Mouse (Mus musculus) liver, embryonic 11.5 days (tissue): Measurements from ENCODE around the gene Dlg2. TPM values are rescaled to one million over a fixed set of nuclear protein-coding genes. Genes with fewer than 3 reads are reported as not detected.

ENCODE experiments used
- ATAC-seq: fragments of 200-750 bp; cut with Nextera tagmentation; replicated peaks from 2 replicates; pipeline ENCODE4 v1.8.0; 2017; ENCODE audit warnings: moderate number of reproducible peaks, mild to moderate bottlenecking, moderate TSS enrichment, moderate library complexity; ENCODE audit not compliant: low FRiP score
- DNase-seq: peaks from one replicate; pipeline ENCODE4 v3.0.0-alpha.2; 2017; ENCODE audit warnings: low spot score
- H3K27ac ChIP-seq: fragments of 300-500 bp; sonication (generic); 2 replicates; pipeline ENCODE4 v1.5.1; 2014; ENCODE audit warnings: mild to moderate bottlenecking, low read depth, low read length, control low read depth
- H3K27me3 ChIP-seq: fragments of 300-500 bp; sonication (generic); replicated peaks from 2 replicates; pipeline ENCODE4 v1.6.1; 2014; ENCODE audit warnings: low read length, mixed read lengths; ENCODE audit not compliant: control insufficient read depth, insufficient read depth
- H3K36me3 ChIP-seq: fragments of 300-500 bp; sonication (generic); 2 replicates; pipeline ENCODE4 v1.6.1; 2014; ENCODE audit warnings: mild to moderate bottlenecking, low read length, moderate library complexity, mixed read lengths; ENCODE audit not compliant: control insufficient read depth, insufficient read depth
- H3K4me1 ChIP-seq: fragments of 300-500 bp; sonication (generic); replicated peaks from 2 replicates; pipeline ENCODE4 v1.6.1; 2014; ENCODE audit warnings: low read length, mixed read lengths; ENCODE audit not compliant: control insufficient read depth, insufficient read depth
- H3K4me2 ChIP-seq: fragments of 300-500 bp; sonication (generic); 2 replicates; pipeline ENCODE4 v1.6.1; 2014; ENCODE audit warnings: mild to moderate bottlenecking, control low read depth, moderate library complexity
- H3K4me3 ChIP-seq: fragments of 300-500 bp; sonication (generic); 2 replicates; pipeline ENCODE4 v1.5.1; 2014; ENCODE audit warnings: low read depth, low read length, control low read depth
- H3K9ac ChIP-seq: fragments of 300-500 bp; sonication (generic); 2 replicates; pipeline ENCODE4 v1.6.1; 2014; ENCODE audit warnings: low read depth, low read length, control low read depth
- H3K9me3 ChIP-seq: fragments of 300-500 bp; sonication (generic); 2 replicates; pipeline ENCODE4 v1.6.1; 2016; ENCODE audit warnings: low read length, inconsistent platforms, mixed read lengths; ENCODE audit not compliant: control insufficient read depth
- WGBS: fragments of 180-500 bp; shearing (Covaris S2); extraction: QIAGEN DNeasy Blood & Tissue Kit; methylation state at CpG from one replicate; pipeline ENCODE4 v1.1.7; 2014; 5-methylcytosine and 5-hydroxymethylcytosine counted together
- polyA plus RNA-seq: library from polyadenylated mRNA; unstranded; fragments of >200 nt; fragmentation: Nextera tagmentation; extraction: Ambion mirVana; gene quantifications from 2 replicates; pipeline ENCODE4 v1.2.1, GENCODE M21; 2014

The Dlg2 gene
- polyA plus RNA-seq, 1 experiment from 2014 or later = 0.96 TPM

GRCm38 (mm10) chr7:92323710-92324109 is 1847.2 kb downstream of the Dlg2 start:
- Histone ChIP-seq H3K9ac (no peak overlapping the region), H3K27ac (no peak overlapping the region), H3K36me3 (no peaks in the 10 kb centered on the region), H3K4me3 (no peak overlapping the region), H3K9me3 (no peaks in the 10 kb centered on the region), H3K4me1 (no peaks in the 10 kb centered on the region), H3K4me2 (no peak overlapping the region), H3K27me3 (no peaks in the 10 kb centered on the region)
- WGBS = 42% methylated on average over 4 of the region's 4 CpGs
- ATAC-seq (no peak), DNase-seq (no peak)

DNA sequence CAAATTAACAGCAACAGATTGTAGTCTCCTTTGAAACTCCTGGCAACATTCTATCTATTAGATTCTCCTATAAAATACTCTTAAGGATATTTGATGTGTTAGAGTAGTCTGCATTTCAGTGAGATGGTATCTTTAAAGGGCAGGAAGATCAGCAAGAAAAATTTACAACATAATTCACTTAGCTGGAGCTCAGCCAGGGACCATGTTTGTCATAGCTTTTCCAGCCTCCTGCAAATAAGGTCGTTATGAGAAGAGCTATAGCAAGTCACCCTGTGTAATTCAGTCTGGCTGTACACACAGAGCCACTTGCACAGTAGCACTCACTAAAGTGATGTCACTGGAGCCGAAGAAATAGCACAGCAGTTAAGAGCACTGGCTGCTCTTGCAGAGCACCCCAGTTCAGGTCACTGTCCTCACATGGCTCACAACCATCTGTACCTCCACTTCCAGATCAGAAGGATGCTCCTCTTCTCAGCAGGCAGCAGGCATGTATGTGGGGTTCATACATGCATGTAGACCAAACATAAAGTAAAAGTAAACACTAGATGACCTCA is 1850.9 kb downstream of the Dlg2 start:
- WGBS = 63% methylated on average over 2 of the region's 2 CpGs
- H3K9ac ChIP-seq = no peak overlapping the region
- no peak for DNase-seq
- no peak for ATAC-seq
- no peaks in the 10 kb centered on the region for H3K9me3 ChIP-seq
- H3K4me1 ChIP-seq = no peaks in the 10 kb centered on the region
- H3K4me2 ChIP-seq = no peak overlapping the region
- no peak overlapping the region for H3K4me3 ChIP-seq
- H3K36me3 ChIP-seq = no peaks in the 10 kb centered on the region
- no peak overlapping the region for H3K27ac ChIP-seq
- no peaks in the 10 kb centered on the region for H3K27me3 ChIP-seq

GRCm38 (mm10) chr7:92333220-92333898 is 1856.9 kb downstream of the Dlg2 start:
- Histone ChIP-seq H3K36me3 (no peaks in the 10 kb centered on the region), H3K4me1 (no peaks in the 10 kb centered on the region), H3K4me2 (no peak overlapping the region), H3K9me3 (no peaks in the 10 kb centered on the region), H3K27me3 (no peaks in the 10 kb centered on the region), H3K4me3 (no peak overlapping the region), H3K27ac (no peak overlapping the region), H3K9ac (no peak overlapping the region)
- DNase-seq (no peak), ATAC-seq (no peak)
- WGBS = 81% methylated on average over 5 of the region's 5 CpGs

GRCm38 (mm10) chr7:92356542-92356941 is 1880.1 kb downstream of the Dlg2 start:
- H3K36me3 ChIP-seq = no peaks in the 10 kb centered on the region
- H3K9ac ChIP-seq = no peak overlapping the region
- ATAC-seq = no peak
- H3K27me3 ChIP-seq = no peaks in the 10 kb centered on the region
- H3K4me3 ChIP-seq = no peak overlapping the region
- no peaks in the 10 kb centered on the region for H3K4me1 ChIP-seq
- H3K9me3 ChIP-seq = no peaks in the 10 kb centered on the region
- DNase-seq = no peak
- no peak overlapping the region for H3K27ac ChIP-seq
- no peak overlapping the region for H3K4me2 ChIP-seq
- 68% methylated on average over 3 of the region's 3 CpGs for WGBS

- Histone ChIP-seq H3K9me3 (no peaks in the 10 kb centered on the region), H3K4me1 (no peaks in the 10 kb centered on the region), H3K4me2 (no peak overlapping the region), H3K27me3 (no peaks in the 10 kb centered on the region), H3K9ac (no peak overlapping the region), H3K4me3 (no peak overlapping the region), H3K36me3 (no peaks in the 10 kb centered on the region), H3K27ac (no peak overlapping the region)
- WGBS = 69% methylated on average over 3 of the region's 3 CpGs
- DNase-seq (no peak), ATAC-seq (no peak)
These were observed 1886.9 kb downstream of the Dlg2 start for GRCm38 (mm10) chr7:92363386-92363785.

DNA sequence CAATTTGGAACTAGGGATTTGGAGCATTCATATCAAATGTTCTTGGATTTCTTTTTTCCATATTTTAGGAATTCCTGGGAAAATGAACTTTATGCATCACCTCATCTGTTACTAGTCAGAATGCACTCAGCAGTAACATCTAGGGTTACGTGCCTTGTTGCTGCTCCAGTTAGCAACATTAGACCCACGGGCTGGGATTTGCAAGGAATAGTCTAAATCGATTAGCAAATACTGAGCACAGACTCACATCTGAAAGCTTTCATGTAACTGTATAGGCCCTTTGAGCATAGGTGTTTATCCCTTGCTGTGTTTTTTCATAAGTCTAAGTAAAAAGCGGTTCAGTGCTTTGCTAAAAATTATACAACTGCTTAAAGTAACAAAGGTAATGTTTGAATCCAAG is 1887.3 kb downstream of the Dlg2 start:
- Histone ChIP-seq H3K4me3 (no peak overlapping the region), H3K27me3 (no peaks in the 10 kb centered on the region), H3K9me3 (no peaks in the 10 kb centered on the region), H3K27ac (no peak overlapping the region), H3K4me1 (no peaks in the 10 kb centered on the region), H3K9ac (no peak overlapping the region), H3K4me2 (no peak overlapping the region), H3K36me3 (no peaks in the 10 kb centered on the region)
- ATAC-seq (no peak), DNase-seq (no peak)
- 76% methylated on average over 4 of the region's 4 CpGs for WGBS

DNA sequence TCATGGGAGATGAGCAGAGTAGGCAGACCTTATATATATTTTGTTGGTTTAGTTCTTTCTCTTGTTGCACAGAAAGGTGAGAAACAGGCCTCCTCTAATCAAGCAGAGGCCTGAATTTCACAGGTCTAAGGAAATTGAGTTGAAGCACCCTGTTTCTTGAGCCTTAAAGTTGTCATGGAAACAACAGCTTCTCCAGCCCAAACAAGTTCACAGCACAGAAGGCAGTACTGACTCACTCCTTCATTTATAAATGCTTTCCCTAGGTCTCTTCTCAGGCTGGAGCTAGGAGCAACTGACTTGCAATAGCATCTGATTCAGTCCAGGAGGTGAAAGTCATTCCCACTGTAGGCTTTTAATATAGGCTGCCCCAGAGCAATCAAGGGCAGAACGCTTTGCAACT is 1890.6 kb downstream of the Dlg2 start:
- no peak for DNase-seq
- H3K9me3 ChIP-seq = no peaks in the 10 kb centered on the region
- H3K4me2 ChIP-seq = no peak overlapping the region
- H3K4me3 ChIP-seq = no peak overlapping the region
- no peaks in the 10 kb centered on the region for H3K4me1 ChIP-seq
- H3K36me3 ChIP-seq = no peaks in the 10 kb centered on the region
- WGBS = 81% methylated on average over 1 of the region's 1 CpGs
- H3K27ac ChIP-seq = no peak overlapping the region
- H3K27me3 ChIP-seq = no peaks in the 10 kb centered on the region
- H3K9ac ChIP-seq = no peak overlapping the region
- ATAC-seq = no peak

GRCm38 (mm10) chr7:92370521-92370920 is 1894.0 kb downstream of the Dlg2 start:
- no peak overlapping the region for H3K4me3 ChIP-seq
- no peak for DNase-seq

DNA sequence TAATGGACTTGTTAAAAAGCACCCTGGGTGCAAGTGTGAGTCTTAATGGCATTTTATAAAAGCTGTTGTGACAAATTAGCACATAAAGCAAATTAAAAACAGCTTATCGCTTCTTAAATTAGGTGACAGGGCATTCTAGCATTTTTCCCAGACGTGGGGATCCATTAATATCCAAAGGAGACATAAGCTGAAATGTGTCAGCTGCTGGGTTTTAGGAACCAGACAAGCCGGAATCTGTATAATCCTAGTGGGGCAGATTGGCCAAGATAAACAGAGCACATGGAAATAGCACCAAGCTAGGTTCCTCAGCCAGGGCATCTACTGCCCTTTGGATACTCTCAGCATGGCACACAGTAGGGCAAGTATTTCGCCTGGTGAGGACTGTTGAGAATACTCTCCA is 1895.2 kb downstream of the Dlg2 start:
- Histone ChIP-seq H3K4me3 (no peak overlapping the region), H3K36me3 (no peaks in the 10 kb centered on the region), H3K27ac (no peak overlapping the region), H3K4me2 (no peak overlapping the region), H3K4me1 (no peaks in the 10 kb centered on the region), H3K9me3 (no peaks in the 10 kb centered on the region), H3K9ac (no peak overlapping the region), H3K27me3 (no peaks in the 10 kb centered on the region)
- DNase-seq (no peak), ATAC-seq (no peak)
- 67% methylated on average over 4 of the region's 4 CpGs for WGBS

More at GRCm38 (mm10) chr7:92370521-92370920, 1894.0 kb downstream of the Dlg2 start:
- Histone ChIP-seq H3K9me3 (no peaks in the 10 kb centered on the region), H3K4me1 (no peaks in the 10 kb centered on the region), H3K9ac (no peak overlapping the region), H3K27me3 (no peaks in the 10 kb centered on the region), H3K36me3 (no peaks in the 10 kb centered on the region), H3K4me2 (no peak overlapping the region), H3K27ac (no peak overlapping the region)
- ATAC-seq = no peak
